Mouse (Mus musculus): ENCODE results near the gene Ugcg. TPM values are rescaled to one million over a fixed set of nuclear protein-coding genes. Genes with fewer than 3 reads are reported as not detected.

Gene Ugcg
- total and polyA plus RNA-seq, 3 experiments = 30.8 to 45.4 TPM; not detected in 1

GRCm38 (mm10) chr4:59194731-59195496 lies 5.9 kb downstream of the Ugcg start:
- Histone ChIP-seq H3K27ac (ENCODE audit: control insufficient read depth, low read depth, low read length) (peak overlapping the region; percentile 36), H3K4me1 (ENCODE audit: control insufficient read depth in 1 of 2, insufficient read depth in 2 of 2, low read length in 2 of 2) (peaks cover 38 to 39% of the 10 kb centered on the region in 2 experiments), H3K4me3 (ENCODE audit: control insufficient read depth in 1 of 2, insufficient read depth in 1 of 2, low read depth in 2 of 2, low read length in 2 of 2) (no peak overlapping the region; a peak in 1 of 4 replicates), H3K27me3 (ENCODE audit: control insufficient read depth in 1 of 2, insufficient read depth in 2 of 2, low read length in 2 of 2) (no peaks in the 10 kb centered on the region), H3K9ac (ENCODE audit: control insufficient read depth, low read depth, low read length, poor library complexity, severe bottlenecking) (no peak overlapping the region), H3K79me2 (ENCODE audit: control insufficient read depth, insufficient read depth, low read length, poor library complexity) (peaks cover 77% of the 10 kb centered on the region), H3K9me3 (replicated peaks; ENCODE audit: insufficient read depth, low read length) (no peaks in the 10 kb centered on the region), H3K36me3 (ENCODE audit: control insufficient read depth in 1 of 2, insufficient read depth in 2 of 2, low read length in 2 of 2) (peaks cover 0 to 75% of the 10 kb centered on the region in 2 experiments)
- DNase-seq (ENCODE audit: low read depth, low spot score) = no peak
- TF ChIP-seq EP300 (IDR thresholded peaks at IDR 0.05; ENCODE audit: low read depth in 1 of 2, low read length in 2 of 2) (no peak), MEF2A (IDR thresholded peaks at IDR 0.05; ENCODE audit: extremely low read depth, insufficient replicate concordance, low read depth, low read length, poor library complexity, severe bottlenecking) (no peak), USF1 (IDR thresholded peaks at IDR 0.05; ENCODE audit: low read depth, low read length) (peak; percentile 40; the same call in 1 of the 2 replicates), GABPA (IDR thresholded peaks at IDR 0.05; ENCODE audit: low read depth, low read length) (no peak), MAZ (IDR thresholded peaks at IDR 0.05; ENCODE audit: low read depth, low read length) (no peak), UBTF (IDR thresholded peaks at IDR 0.05; ENCODE audit: borderline replicate concordance, insufficient read depth, low read depth, low read length) (no peak), NELFE (IDR thresholded peaks at IDR 0.05; ENCODE audit: low read depth, low read length) (no peak), SIN3A (IDR thresholded peaks at IDR 0.05; ENCODE audit: low read length) (no peak)

DNA sequence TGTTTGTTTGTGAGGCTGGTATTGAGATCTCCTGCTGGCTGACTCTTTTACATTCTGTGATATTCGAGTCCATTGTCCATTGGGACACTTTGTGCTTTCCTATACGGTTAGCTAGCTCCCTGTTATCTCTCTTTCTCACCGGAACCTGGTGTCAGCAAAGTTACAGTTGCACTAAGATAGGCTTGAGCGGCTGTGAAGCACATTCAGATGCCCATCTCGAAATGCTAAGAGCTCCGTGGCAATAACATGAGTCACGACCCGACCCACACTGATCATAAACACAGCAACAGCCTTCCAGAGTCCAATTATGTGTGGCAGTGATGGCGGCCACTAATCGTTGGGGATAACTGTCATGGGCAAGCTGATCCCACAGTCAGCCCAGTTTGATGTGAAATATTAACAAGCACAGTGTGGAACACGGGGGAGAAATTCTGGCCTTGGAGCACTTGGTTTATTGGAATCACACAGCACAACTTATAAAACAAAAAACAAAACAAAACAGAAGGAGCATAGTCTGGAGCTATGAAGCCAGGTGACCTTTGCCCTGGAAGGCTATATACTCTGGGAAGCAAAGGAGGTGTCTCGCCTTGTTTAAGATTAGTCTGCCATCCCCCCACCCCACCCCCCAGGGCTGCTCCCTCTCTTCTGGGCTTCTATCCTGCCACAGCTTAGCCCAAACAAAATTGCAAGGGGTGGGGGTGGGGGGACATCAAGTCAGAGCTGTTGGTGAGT lies 7.5 kb downstream of the Ugcg start:
- no peaks in the 10 kb centered on the region for H3K27me3 ChIP-seq (ENCODE audit: control insufficient read depth in 1 of 2, insufficient read depth in 2 of 2, low read length in 2 of 2)
- H3K4me3 ChIP-seq (ENCODE audit: control insufficient read depth in 1 of 2, insufficient read depth in 1 of 2, low read depth in 2 of 2, low read length in 2 of 2) = peak overlapping the region; percentile 20 to 23
- H3K9ac ChIP-seq (ENCODE audit: control insufficient read depth, low read depth, low read length, poor library complexity, severe bottlenecking) = peak overlapping the region; percentile 20
- H3K36me3 ChIP-seq (ENCODE audit: control insufficient read depth in 1 of 2, insufficient read depth in 2 of 2, low read length in 2 of 2) = peaks cover 0 to 82% of the 10 kb centered on the region in 2 experiments
- peaks cover 40 to 52% of the 10 kb centered on the region in 2 experiments for H3K4me1 ChIP-seq (ENCODE audit: control insufficient read depth in 1 of 2, insufficient read depth in 2 of 2, low read length in 2 of 2)
- DNase-seq (ENCODE audit: low read depth, low spot score) = peak; percentile 79
- H3K9me3 ChIP-seq (replicated peaks; ENCODE audit: insufficient read depth, low read length) = no peaks in the 10 kb centered on the region
- peak overlapping the region; percentile 57 for H3K27ac ChIP-seq (ENCODE audit: control insufficient read depth, low read depth, low read length)
- peaks cover 81% of the 10 kb centered on the region for H3K79me2 ChIP-seq (ENCODE audit: control insufficient read depth, insufficient read depth, low read length, poor library complexity)
- TF ChIP-seq RCOR1 (IDR thresholded peaks at IDR 0.05; ENCODE audit: low read depth, low read length) (0 out of 2 replicates have a peak, but pooled peaks have one; percentile 49), GATA1 (IDR thresholded peaks at IDR 0.05; ENCODE audit: low read depth, low read length) (peak; percentile 86), MAX (IDR thresholded peaks at IDR 0.05; ENCODE audit: low read length) (no peak), TCF12 (IDR thresholded peaks at IDR 0.05; ENCODE audit: low read depth, low read length) (peak; percentile 82), MYB (IDR thresholded peaks at IDR 0.05; ENCODE audit: low read depth, low read length) (peak; percentile 77), KAT2A (conservative IDR thresholded peaks at IDR 0.05; ENCODE audit: low read depth, low read length) (no peak), ETS1 (IDR thresholded peaks at IDR 0.05; ENCODE audit: low read depth, low read length) (peak; percentile 78), EP300 (IDR thresholded peaks at IDR 0.05; ENCODE audit: low read depth in 1 of 2, low read length in 2 of 2) (peak; percentile 87 to 88), RAD21 (IDR thresholded peaks at IDR 0.05; ENCODE audit: low read depth, low read length) (no peak), NRF1 (IDR thresholded peaks at IDR 0.05; ENCODE audit: insufficient read depth, low read depth, low read length, poor library complexity, severe bottlenecking) (no peak), MAFK (IDR thresholded peaks at IDR 0.05; ENCODE audit: borderline replicate concordance, low read depth, low read length) (no peak), TAL1 (IDR thresholded peaks at IDR 0.05; ENCODE audit: low read length) (peak; percentile 74), MEF2A (IDR thresholded peaks at IDR 0.05; ENCODE audit: extremely low read depth, insufficient replicate concordance, low read depth, low read length, poor library complexity, severe bottlenecking) (no peak), HCFC1 (IDR thresholded peaks at IDR 0.05; ENCODE audit: low read depth, low read length) (no peak), GABPA (IDR thresholded peaks at IDR 0.05; ENCODE audit: low read depth, low read length) (no peak), E2F4 (IDR thresholded peaks at IDR 0.05; ENCODE audit: borderline replicate concordance, low read depth, low read length) (no peak), SIN3A (IDR thresholded peaks at IDR 0.05; ENCODE audit: low read length) (peak; percentile 68; the same call in 1 of the 2 replicates), ZMIZ1 (IDR thresholded peaks at IDR 0.05; ENCODE audit: low read depth, low read length) (no peak), MXI1 (IDR thresholded peaks at IDR 0.05; ENCODE audit: low read depth, low read length) (peak; percentile 58), TBP (IDR thresholded peaks at IDR 0.05; ENCODE audit: low read depth, low read length) (peak; percentile 51; the same call in 1 of the 2 replicates), USF2 (IDR thresholded peaks at IDR 0.05; ENCODE audit: borderline replicate concordance in 1 of 2, insufficient read depth in 1 of 2, low read depth in 1 of 2, low read length in 2 of 2) (no peak), POLR2AphosphoS5 (IDR thresholded peaks at IDR 0.05; ENCODE audit: borderline replicate concordance, low read depth, low read length) (no peak)
